Mouse (Mus musculus): ENCODE results near the gene Tyw1.
"Not testable (repeated sequence)": the region's sequence is repeated elsewhere in the genome, so short reads cannot be mapped to it uniquely, and the experiment has no call there.

The Tyw1 gene

DNA sequence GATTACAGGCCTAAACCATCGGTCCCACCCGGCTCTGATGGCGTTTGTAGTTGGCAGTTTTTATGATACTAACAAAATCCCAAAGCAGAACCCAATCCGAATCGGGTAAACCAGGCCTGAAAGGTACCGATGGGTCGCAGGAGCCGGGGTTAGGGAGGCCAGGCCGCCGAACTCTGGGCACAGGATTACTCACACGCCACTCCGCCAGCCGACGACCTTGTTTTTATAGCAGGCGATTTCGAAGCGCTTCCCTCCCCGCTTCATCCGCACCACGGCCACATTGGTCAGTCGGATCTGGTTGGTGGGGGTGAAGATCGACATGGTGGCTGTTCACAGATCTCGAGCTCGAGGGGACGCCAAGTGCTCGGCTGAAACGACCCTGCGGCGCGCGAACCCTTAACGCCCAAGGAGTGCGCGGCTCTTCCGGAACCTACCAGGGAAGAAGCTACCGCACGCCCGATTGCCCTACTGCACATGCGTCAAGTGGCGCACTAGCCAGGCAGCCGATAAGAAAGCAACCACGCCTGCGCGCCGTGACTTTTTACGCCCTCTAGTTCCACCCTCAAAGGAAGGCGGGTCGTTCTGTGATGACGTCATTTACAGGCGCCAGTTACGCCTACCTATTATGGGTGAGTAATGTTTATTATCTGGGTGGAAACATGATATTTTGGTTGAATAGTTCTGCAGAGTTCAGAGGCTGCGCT lies at the start of gene Tyw1, which contains the start of gene Sbds:
Gene Tyw1, plus strand, starts transcription at position 603 of the 704 bp plus-strand sequence.
Gene Sbds, minus strand, starts transcription at position 514 of the 704 bp plus-strand sequence.
- DNase-seq = peak; percentile 98 to 99

DNA sequence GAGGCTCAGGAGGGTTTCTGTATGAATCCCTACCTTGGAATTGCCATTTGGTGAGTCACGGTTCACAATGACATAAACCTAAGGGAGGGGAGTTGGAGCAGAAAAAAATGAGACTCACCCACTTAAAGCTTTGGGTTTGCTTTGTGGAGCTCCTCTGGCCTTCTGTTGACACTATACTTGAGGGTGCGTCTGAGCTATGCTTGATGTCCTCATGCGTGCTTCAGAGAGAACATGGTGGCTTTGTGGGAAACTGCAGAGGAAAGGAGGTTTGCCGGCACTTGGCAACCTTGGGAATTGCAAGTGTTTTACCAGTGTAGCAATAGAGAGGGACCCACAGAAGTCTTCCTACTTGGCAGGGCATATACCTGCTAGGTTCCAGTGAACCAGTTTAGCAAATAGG lies 48.1 kb upstream of the Tyw1 start:
- DNase-seq = no peak

DNA sequence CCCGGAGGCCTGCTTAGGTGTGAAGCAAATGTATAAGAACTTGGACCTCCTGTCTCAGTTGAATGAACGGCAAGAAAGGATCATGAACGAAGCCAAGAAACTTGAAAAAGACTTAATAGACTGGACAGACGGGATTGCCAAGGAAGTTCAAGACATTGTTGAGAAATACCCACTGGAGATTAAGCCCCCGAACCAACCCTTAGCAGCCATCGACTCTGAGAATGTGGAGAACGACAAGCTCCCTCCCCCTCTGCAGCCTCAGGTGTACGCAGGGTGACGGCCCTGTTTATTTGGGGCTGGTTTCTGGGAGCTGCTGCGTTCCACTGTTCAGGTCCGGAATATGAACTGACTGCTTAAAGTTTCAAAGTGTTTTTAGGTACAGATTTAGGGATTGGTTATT lies 42.5 kb upstream of the Tyw1 start:
- DNase-seq = no peak

DNA sequence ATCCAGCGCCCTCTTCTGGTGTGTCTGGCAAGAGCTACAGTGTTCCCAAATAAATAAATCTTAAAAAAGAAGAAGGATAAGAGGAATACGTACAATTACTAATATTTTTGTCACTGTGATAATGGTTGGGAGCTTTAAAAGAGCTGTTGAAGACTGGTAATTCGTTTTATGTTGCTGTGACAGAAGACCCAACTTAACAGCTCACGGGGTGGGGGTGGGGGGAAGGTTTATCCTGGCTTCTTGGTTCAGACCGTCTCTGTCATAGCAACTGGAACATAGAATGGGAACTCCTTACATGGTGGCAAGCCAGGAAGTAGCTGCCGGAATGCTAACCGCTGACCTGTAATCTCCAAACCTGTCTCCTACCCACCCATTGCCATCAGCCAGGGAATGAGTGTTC lies 38.6 kb upstream of the Tyw1 start, which contains the start of gene Tmem248:
Gene Tmem248, plus strand, starts transcription at position 301 of the 400 bp plus-strand sequence.
- DNase-seq = no peak

DNA sequence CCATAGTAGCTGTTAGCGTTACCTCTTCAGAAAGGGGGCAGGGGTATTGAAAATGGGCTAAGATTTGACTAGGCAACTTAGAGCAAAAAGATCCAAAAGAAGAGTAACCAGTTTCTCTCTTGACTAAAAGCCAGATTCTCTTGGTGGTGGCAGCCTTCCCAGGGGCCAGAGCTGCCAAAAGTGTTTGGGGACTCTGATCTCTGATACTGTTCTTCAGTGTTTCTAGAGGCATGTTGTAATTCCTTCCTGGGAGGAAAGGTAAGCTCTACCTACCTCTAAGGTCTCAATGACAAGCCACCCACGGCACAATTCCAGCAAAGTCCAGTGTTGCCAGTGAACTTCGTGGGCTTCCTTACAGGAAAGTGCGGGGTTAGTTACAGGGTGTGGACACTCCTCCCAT lies 38.0 kb upstream of the Tyw1 start:
- no peak for DNase-seq

DNA sequence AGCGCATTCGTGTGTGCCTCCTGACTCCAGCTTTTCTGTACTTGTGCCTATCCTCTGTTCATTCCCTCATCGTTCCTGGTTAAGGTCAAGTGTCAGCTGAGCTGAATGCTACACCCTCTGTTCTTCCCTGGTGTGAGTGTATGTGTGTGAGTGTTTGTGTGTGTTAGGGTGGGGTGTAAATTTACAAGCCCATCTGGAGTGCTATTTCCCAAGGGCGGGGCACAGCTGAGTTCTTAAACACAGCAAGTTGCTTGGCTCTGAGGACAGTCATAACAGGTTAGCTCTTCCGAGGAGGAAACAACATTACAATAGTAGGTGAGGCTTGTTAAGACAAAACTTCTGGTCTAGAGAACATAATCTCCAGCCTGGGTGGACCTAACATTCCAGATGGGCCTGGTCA lies 37.1 kb upstream of the Tyw1 start:
- no peak for DNase-seq

DNA sequence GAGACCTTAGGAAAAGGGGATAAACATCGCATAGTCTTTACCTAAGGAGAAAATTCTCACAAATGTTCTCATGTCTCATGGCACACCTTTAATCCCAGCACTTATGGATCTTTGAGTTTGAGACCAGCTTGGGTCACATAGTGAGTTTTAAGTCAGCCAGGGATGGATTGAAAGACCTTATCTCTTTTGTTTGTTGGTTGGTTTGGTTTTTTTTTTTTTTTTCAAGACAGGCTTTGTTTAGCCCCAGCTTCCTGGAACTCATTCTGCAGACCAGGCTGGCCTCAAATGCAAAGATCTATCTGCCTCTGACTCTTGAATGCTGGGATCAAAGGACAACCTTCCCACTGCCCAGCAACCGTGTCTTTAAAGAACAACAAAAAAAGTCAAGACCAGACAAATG lies 34.1 kb upstream of the Tyw1 start:
- no peak for DNase-seq

DNA sequence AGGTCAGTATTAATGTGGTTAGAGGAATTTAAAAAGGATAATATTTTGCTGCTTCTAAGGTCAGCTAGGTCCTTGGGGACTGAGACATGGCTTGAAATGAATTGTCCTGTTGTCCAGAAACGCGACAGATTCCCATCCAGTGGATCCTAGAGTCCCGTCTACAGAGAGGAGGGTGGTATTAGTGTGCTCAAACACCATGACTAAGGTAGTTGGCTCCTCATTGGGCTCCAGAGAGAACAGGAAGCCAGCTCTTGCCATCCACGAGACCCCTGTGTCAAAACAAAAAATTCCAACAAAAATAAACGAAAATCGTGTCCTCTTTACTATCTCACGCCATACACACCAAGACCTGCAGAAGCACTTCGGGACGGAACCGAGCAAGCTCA lies 33.7 kb upstream of the Tyw1 start:
- no peak for DNase-seq

DNA sequence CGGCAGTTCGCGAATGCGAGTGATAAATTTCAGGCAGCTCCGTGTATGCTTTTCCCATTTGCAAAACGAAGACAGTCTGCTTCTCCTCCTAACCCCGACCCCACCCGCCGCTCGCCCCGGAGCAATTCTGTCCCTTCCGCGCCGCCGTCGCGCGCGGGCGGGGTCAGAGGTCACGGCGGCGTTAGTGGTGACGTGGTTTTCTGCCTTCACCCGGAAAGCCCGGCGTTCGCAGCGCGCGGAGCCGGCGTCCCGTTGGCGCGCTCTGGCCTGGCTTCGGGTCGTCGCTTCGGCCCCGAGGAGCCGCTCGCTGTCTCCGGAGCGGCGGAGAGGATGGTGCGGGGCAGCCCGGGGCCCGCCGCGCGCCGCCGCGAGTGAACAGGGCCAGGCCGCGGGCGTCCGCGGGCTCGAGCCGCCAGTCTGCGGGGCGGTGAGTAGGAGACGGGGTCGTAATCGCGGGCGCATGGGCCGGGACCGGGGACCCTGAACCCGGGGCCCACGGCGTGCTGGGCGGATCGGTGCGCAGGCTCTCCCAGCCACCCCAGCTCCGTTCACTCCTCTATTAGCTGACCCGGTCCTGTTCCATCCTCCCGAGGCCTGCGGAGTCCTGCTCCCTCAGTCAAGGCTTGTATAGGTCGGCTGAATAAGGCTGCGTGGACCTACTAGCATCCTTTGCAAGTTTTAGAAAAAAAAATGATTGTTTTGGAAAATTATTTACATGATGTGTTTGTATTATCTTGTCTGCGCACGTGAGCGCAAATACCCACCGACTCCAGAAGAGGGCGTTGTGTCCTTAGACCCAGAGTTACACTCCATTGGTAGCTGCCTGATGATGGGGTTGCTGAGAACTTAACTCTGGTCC lies 33.0 kb upstream of the Tyw1 start:
- DNase-seq = peak; percentile 98 to 99

DNA sequence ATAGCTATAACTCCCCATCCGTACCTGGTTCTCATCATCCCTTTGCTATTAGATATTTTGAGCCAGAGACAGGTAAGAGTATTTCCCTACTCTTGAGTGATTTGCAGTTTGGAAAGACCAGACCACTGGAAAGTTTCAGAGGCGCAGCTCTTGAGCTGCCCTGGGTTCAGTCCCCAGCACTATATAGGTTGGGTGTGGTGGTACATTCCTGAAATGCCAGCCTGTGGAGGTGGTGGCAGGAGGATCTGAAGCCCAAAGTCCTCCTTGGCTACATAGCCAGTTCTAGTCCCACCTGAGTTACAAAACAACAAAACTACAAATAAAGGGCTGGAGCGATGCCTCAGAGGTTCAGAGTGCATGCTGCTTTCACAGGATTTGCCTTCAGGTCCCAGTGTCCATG lies 28.6 kb upstream of the Tyw1 start:
- no peak for DNase-seq

DNA sequence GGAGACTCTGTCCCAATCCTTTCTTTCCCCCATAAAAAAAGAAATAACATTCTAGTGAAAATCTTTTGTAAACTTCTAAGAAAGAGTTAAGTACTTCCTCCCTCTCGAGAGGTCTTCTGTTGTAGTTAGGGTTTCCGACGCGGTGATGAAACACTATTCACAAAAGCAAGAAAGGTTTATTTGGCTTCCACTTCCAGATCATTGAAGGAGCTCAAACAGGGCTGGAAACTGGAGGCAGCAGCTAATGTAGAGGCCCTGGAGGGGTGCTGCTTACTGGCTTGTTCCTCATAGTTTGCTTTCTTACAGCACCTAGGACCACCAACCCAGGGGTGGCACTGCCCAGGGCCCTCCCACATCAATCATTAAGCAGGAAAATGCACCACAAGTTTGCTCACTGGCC lies 27.3 kb upstream of the Tyw1 start:
- no peak for DNase-seq

DNA sequence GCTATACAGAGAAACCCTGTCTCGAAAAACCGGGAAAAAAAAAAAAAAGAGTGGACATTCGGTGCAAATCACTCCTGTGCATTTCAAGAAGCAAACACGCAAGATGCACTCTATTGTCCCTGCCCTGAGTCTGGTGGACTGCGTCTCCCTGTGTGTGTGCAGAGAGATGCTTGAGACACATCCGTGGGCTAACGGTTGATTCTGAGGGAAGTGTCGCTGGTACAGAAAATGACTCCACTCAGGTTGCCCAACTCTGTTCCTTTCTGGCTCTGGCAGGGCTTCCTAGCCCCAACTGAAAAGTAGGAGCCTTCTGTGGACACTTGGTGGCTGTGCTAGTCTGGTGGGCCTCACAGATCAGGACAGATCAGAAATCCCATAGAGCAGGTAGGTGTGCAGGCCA lies 19.1 kb upstream of the Tyw1 start:
- no peak for DNase-seq

DNA sequence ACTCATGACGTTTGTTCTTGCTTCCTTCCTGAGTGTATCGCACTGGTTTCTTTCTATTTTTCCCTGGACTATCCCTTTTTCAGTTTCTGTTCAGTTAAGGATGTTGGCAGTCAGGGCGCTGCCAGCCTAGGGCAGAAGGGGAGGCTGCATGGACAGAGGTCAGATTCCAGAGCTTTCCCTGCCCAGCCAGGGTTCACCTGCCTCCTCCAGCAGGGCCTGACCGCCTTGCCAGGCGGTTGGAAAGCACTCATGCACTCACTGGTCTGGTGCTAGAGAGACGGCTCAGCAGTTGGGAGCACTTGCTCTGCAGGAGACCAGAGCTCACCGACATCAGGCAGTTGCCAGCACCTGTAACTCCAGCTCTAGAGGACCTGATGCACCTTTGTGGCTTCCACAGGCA lies 16.2 kb upstream of the Tyw1 start:
- no peak for DNase-seq

DNA sequence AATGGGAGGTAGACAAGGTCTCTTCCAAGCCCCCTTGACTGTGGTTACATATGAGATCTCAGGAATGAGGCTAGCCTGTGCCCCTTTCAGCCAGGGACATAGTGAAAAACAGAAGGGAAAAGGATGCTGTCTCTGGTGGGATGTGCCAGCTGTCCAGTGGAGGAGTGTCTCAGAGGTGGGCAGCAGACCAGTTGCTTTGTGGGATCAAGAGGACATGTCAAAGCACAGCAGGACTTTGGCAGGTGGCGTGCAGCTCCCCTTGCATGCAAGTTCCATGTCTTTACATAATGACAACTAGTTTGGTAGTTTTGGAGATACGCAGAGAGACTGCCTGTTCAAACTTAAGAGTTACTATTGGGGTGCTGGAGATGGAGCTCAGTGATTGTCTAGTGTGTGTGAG lies 15.6 kb upstream of the Tyw1 start:
- no peak for DNase-seq

DNA sequence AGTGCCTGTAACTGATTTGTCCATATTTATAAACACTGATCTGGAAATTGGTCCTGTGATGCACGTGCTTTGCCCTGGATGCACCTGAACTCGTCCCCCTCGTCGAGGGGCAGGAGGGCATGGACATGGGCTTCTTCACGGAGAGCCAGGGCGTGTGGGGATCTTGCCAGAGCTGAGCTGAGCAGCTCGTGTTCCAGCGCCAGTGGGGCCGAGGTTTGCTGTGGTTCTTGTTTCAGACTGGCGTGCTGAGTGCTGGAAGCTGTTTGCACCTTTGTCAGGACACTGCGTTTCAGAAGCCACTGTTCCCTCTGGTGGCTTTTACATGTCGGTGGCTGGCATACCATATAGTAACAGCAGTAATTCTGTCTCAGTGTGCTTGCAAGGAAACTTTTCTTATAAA lies 14.0 kb upstream of the Tyw1 start:
- no peak for DNase-seq

DNA sequence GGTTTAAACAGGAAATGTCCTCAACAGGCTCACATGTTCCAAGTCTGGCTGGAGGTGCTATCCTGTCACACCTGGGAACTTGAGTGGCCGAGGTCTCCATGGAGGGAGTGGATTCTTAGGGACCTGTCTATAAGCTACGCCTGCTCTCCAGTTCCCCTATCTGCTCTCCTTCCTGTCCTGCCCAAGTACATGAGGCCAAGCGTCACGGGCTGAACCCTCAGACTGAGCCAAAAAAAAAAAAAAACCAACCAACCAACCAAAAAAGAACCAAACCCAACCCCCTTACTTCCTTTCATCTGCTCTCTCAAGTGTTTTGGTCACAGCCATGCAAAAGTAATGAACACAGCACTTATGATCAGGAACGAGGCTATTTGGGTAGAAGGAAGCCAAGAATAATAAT lies 7.6 kb upstream of the Tyw1 start:
- DNase-seq = no peak

DNA sequence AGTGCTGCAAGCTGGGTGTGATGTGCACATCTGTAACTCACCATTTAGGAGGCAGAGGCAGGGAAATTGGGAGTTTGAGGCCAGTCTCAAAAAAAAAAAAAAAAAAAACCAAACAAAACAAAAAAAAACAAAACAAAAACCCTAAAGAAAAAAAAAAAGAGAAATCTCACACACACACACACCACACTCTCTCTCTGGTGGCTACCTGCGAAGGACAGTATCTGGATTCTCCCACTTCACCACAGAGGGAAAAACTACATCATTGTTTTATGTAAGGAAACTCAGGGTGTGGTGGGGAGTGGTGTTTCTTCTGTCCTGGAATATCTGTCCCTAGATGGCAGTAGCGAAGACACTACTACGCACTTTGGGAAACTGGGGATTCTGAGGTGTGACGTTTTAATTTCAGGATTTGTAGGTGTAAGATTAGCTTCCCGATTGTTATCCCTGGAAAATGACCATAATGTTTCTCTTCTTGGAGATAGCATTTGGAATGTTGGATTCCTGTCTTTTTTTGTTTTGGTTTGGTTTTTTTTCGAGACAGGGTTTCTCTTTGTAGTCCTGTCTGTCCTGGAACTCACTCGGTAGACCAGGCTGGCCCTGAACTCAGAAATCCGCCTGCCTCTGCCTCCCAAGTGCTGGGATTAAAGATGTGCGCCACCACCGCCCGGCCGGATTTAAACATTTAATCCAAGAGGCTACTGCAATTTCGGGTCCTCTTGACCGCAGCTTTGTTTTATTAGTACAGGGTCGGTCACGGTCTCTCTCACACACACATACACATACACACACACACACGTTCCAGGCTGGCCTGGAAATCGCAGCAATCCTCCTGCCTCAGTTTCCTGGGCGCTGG lies 1.0 kb upstream of the Tyw1 start:
- DNase-seq = peak; percentile 32 to 54

DNA sequence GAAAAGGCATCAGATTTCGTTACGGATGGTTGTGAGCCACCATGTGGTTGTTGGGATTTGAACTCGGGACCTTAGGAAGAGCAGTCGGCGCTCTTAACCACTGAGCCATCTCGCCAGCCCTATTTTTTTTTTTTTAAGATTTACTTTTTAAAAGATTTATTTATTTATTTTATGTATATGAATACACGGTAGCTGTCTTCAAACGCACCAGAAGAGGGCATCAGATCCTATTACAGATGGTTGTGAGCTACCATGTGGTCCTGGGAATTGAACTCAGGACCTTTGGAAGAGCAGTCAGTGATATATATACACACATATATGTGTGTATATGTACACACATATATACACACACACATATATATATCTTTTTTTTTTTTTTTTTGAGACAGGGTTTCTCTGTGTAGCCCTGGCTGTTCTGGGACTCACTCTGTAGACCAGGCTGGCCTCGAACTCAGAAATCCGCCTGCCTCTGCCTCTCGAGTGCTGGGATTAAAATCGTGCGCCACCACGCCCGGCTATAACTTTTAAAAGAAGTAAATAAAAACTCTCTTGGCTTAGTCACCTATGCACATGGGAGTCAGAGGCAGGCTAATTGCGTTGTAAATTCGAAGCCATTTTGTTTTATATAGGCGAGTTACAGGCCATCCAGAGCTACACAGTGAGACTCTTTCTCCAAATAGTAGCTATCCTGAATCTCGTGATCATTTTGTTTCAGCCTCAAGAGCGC lies 543 bp downstream of the Tyw1 start:
- not testable (repeated sequence) for DNase-seq

DNA sequence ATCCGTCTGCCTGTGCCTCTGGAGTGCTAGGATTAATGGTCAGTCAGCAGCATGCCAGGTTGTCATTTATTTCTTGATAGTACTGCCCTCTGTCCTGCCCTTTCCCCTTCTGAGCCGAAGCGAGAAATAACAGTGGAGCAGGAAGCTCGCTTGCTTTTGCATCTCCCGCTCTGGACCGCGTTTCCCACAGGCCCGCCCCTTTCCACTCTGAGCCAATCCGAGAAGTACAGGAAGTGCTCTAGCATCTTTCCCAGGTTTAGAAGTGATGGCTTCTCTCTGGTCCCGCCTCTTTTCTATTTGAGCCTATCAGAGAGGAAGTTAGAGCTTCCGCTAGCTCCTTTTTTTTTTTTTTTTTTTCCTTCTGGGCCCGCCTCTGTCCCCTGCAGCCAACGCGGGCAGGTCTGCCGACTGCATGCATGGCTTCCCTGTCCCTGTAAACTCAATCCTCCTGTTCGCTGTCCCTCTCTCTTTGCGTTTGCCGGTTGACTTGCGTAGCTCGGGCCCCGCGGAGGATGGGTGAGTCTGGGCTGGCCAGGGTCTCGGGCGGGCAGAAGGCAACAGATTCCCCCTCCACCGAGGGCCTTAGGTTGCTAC lies 1.4 kb downstream of the Tyw1 start:
- peak; percentile 96 to 97 for DNase-seq

DNA sequence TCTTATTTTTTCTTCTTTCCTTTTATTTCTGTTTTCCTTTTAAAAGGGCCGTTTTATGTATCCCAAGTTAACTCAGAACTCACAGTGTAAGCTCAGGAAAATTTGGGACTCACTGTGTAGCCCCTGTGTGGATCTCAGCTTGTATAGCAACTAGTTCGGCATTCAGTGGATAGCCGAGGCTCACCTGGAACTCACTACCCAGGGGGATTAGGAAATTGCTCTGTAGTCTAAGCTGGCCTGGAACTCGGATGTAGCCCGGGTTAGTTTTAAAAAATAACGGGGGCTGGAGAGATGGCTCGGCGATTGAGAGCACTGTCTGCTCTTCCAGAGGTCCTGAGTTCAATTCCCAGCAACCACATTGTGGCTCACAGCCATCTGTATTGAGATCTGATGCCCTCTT lies 1.9 kb downstream of the Tyw1 start:
- DNase-seq = peak; percentile 11 to 16

DNA sequence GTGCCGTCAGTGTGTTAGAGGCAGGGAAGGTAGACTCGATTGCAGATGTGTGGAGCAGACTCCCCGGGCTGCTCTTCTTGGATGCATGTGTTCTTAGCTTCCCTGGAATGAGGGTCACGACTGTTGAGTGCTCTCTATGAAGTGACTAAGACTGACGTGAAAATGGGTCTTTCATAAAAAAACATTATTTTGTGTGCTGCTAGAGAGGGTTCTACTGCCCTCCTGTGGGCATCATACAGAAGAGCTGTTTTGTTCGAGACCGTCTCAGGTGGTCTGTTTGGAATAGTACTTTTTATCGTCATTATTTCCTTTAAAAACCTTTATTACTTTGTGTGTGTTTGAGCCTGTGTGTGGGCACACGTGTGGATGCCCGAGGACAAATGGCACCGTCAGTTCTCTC lies 8.0 kb downstream of the Tyw1 start:
- no peak for DNase-seq

DNA sequence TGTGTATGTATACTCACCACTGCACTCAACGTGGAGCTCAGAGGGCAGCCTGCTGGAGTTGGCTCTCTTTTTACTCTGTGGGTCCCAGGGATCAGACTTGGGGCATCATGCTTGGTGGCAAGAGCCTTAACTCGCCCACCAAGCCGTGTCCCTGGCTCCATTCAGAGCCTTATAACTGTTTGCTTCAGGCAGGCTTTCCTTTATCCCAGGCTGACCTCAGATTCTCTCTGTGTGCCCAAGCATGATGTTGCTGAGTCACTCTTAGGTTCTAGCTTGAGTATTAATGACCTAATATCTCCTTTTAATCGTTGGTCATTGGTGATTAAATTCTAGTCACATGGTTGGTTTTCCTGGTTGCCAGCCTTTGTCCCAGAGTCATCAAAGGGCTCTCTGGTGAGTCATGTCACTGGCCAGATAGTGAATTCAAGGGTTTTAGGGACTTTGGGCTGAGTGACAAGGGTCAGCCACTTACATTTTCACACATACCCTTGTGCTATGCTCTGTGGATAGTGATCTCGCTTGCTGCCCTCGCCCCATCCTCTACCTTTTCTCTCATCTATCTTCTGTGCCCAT lies 9.1 kb downstream of the Tyw1 start:
- DNase-seq = no peak

All from cerebellum, postnatal 10 days (tissue).